Mouse (Mus musculus): ENCODE results near the gene C1rl. TPM values are rescaled to one million over a fixed set of nuclear protein-coding genes. Genes with fewer than 3 reads are reported as not detected.

C1rl gene
- polyA plus RNA-seq, 1 experiment from 2014 or later, result 0.11 TPM

- Histone ChIP-seq H3K27ac (ENCODE audit: low read length) (no peak overlapping the region), H3K27me3 (replicated peaks; ENCODE audit: control insufficient read depth, insufficient read depth, low read length) (no peaks in the 10 kb centered on the region), H3K9ac (replicated peaks; ENCODE audit: low read depth, low read length) (no peak overlapping the region), H3K36me3 (ENCODE audit: control insufficient read depth, insufficient read depth) (no peaks in the 10 kb centered on the region; the same call in 1 of the 2 replicates), H3K4me2 (ENCODE audit: low read length) (no peak overlapping the region), H3K4me3 (replicated peaks; ENCODE audit: low read length) (no peak overlapping the region), H3K9me3 (ENCODE audit: control insufficient read depth, low read length) (no peaks in the 10 kb centered on the region), H3K4me1 (replicated peaks; ENCODE audit: control insufficient read depth, insufficient read depth, low read length) (no peaks in the 10 kb centered on the region)
- WGBS, result 59% methylated on average over 4 of the region's 4 CpGs
- no peak for ATAC-seq
Observed at GRCm38 (mm10) chr6:124453756-124454155, 39.2 kb upstream of the C1rl start.

DNA sequence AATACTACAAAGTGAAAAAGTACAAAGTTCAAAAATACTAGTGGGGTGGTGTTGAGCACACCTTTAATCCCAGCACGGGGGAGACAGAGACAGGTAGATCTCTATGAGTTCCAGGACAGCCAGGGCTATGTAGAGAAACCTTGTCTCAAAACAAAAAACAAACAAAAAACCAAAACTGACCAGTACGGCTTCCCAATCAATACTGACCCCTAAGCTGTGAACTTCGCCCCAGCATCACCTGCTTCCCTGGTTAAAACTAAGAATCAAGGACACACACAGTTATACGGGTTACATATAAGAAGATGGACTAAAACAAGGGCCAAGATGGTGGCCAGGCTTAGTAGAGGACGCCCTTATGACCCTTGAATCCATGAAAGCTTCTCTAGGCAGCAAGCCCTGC, 36.7 kb upstream of the C1rl start:
- no peak overlapping the region for H3K9ac ChIP-seq (replicated peaks; ENCODE audit: low read depth, low read length)
- H3K4me2 ChIP-seq (ENCODE audit: low read length), result no peak overlapping the region
- no peak overlapping the region for H3K27ac ChIP-seq (ENCODE audit: low read length)
- H3K36me3 ChIP-seq (ENCODE audit: control insufficient read depth, insufficient read depth), result no peaks in the 10 kb centered on the region; the same call in 1 of the 2 replicates
- no peak overlapping the region for H3K4me3 ChIP-seq (replicated peaks; ENCODE audit: low read length)
- no peaks in the 10 kb centered on the region for H3K4me1 ChIP-seq (replicated peaks; ENCODE audit: control insufficient read depth, insufficient read depth, low read length)
- H3K9me3 ChIP-seq (ENCODE audit: control insufficient read depth, low read length), result no peaks in the 10 kb centered on the region
- no peaks in the 10 kb centered on the region for H3K27me3 ChIP-seq (replicated peaks; ENCODE audit: control insufficient read depth, insufficient read depth, low read length)
- no peak for ATAC-seq
- WGBS, result 94% methylated on average over 5 of the region's 5 CpGs

- H3K4me1 ChIP-seq (replicated peaks; ENCODE audit: control insufficient read depth, insufficient read depth, low read length), result peaks cover 3% of the 10 kb centered on the region; the same call in 1 of the 2 replicates
- no peak for ATAC-seq
- no peak overlapping the region for H3K9ac ChIP-seq (replicated peaks; ENCODE audit: low read depth, low read length)
- no peaks in the 10 kb centered on the region; the same call in 1 of the 2 replicates for H3K36me3 ChIP-seq (ENCODE audit: control insufficient read depth, insufficient read depth)
- no peak overlapping the region for H3K4me3 ChIP-seq (replicated peaks; ENCODE audit: low read length)
- H3K27ac ChIP-seq (ENCODE audit: low read length), result no peak overlapping the region
- H3K27me3 ChIP-seq (replicated peaks; ENCODE audit: control insufficient read depth, insufficient read depth, low read length), result no peaks in the 10 kb centered on the region
- no peaks in the 10 kb centered on the region for H3K9me3 ChIP-seq (ENCODE audit: control insufficient read depth, low read length)
- 88% methylated on average over 5 of the region's 5 CpGs for WGBS
- no peak overlapping the region for H3K4me2 ChIP-seq (ENCODE audit: low read length)
Observed at GRCm38 (mm10) chr6:124457827-124458226, 35.1 kb upstream of the C1rl start.

DNA sequence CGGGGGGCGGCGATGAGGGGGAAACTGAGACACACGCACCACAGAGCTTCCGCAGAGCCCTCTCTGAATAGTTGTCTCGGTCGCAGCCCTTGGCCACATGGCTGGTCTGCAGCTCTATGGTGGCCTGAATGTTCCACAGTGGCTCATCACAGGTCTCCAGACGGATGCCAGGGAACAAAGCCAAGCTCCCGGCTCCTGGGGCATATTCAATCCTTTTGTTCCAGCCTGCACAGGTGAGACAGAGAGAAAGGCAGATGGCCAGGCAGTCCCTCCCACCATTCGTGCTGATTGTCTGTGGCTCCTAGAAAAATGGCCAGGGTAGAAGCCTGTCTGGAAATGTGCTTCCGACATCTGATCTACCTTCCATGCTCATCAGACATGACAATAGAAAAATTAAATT, 34.4 kb upstream of the C1rl start:
- WGBS, result 89% methylated on average over 11 of the region's 11 CpGs
- Histone ChIP-seq H3K4me2 (ENCODE audit: low read length) (no peak overlapping the region), H3K27me3 (replicated peaks; ENCODE audit: control insufficient read depth, insufficient read depth, low read length) (no peaks in the 10 kb centered on the region), H3K36me3 (ENCODE audit: control insufficient read depth, insufficient read depth) (no peaks in the 10 kb centered on the region; the same call in 1 of the 2 replicates), H3K4me3 (replicated peaks; ENCODE audit: low read length) (no peak overlapping the region), H3K4me1 (replicated peaks; ENCODE audit: control insufficient read depth, insufficient read depth, low read length) (peaks cover 6% of the 10 kb centered on the region; the same call in 1 of the 2 replicates), H3K9me3 (ENCODE audit: control insufficient read depth, low read length) (no peaks in the 10 kb centered on the region), H3K9ac (replicated peaks; ENCODE audit: low read depth, low read length) (no peak overlapping the region), H3K27ac (ENCODE audit: low read length) (no peak overlapping the region)
- no peak for ATAC-seq

DNA sequence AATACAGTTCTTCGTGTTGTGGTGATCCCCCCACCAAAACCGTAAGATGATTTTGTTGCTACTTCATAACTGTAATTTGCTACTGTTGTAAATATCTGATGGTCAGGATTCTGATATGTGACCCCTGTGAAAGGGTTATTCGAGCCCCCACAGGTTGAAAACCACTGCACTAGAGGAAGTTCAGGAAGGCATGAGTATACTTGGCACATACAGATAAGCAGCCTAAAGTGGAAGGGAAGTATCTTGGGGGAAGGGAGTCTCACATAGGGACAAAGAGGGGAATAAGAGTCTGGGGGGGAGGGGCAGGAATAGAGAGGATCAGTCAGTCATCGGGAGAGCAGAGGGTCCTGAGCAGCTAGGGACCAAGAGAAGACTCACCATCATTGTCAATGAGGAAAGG, 33.5 kb upstream of the C1rl start:
- Histone ChIP-seq H3K4me2 (ENCODE audit: low read length) (no peak overlapping the region), H3K27ac (ENCODE audit: low read length) (no peak overlapping the region), H3K4me1 (replicated peaks; ENCODE audit: control insufficient read depth, insufficient read depth, low read length) (peaks cover 6% of the 10 kb centered on the region; the same call in 1 of the 2 replicates), H3K9me3 (ENCODE audit: control insufficient read depth, low read length) (no peaks in the 10 kb centered on the region), H3K4me3 (replicated peaks; ENCODE audit: low read length) (no peak overlapping the region), H3K36me3 (ENCODE audit: control insufficient read depth, insufficient read depth) (no peaks in the 10 kb centered on the region; the same call in 1 of the 2 replicates), H3K9ac (replicated peaks; ENCODE audit: low read depth, low read length) (no peak overlapping the region), H3K27me3 (replicated peaks; ENCODE audit: control insufficient read depth, insufficient read depth, low read length) (no peaks in the 10 kb centered on the region)
- no peak for ATAC-seq
- 92% methylated on average over 4 of the region's 4 CpGs for WGBS

GRCm38 (mm10) chr6:124463881-124464291, 29.0 kb upstream of the C1rl start:
- H3K9ac ChIP-seq (replicated peaks; ENCODE audit: low read depth, low read length), result peak overlapping the region; percentile 79
- no peaks in the 10 kb centered on the region for H3K27me3 ChIP-seq (replicated peaks; ENCODE audit: control insufficient read depth, insufficient read depth, low read length)
- no peaks in the 10 kb centered on the region for H3K9me3 ChIP-seq (ENCODE audit: control insufficient read depth, low read length)
- 20% methylated on average over 8 of the region's 8 CpGs for WGBS
- peak overlapping the region; percentile 72; the same call in 1 of the 2 replicates for H3K27ac ChIP-seq (ENCODE audit: low read length)
- ATAC-seq, result peak; percentile 18
- H3K36me3 ChIP-seq (ENCODE audit: control insufficient read depth, insufficient read depth), result no peaks in the 10 kb centered on the region
- peak overlapping the region; percentile 86 for H3K4me2 ChIP-seq (ENCODE audit: low read length)
- peaks cover 11% of the 10 kb centered on the region for H3K4me1 ChIP-seq (replicated peaks; ENCODE audit: control insufficient read depth, insufficient read depth, low read length)
- H3K4me3 ChIP-seq (replicated peaks; ENCODE audit: low read length), result peak overlapping the region; percentile 62

DNA sequence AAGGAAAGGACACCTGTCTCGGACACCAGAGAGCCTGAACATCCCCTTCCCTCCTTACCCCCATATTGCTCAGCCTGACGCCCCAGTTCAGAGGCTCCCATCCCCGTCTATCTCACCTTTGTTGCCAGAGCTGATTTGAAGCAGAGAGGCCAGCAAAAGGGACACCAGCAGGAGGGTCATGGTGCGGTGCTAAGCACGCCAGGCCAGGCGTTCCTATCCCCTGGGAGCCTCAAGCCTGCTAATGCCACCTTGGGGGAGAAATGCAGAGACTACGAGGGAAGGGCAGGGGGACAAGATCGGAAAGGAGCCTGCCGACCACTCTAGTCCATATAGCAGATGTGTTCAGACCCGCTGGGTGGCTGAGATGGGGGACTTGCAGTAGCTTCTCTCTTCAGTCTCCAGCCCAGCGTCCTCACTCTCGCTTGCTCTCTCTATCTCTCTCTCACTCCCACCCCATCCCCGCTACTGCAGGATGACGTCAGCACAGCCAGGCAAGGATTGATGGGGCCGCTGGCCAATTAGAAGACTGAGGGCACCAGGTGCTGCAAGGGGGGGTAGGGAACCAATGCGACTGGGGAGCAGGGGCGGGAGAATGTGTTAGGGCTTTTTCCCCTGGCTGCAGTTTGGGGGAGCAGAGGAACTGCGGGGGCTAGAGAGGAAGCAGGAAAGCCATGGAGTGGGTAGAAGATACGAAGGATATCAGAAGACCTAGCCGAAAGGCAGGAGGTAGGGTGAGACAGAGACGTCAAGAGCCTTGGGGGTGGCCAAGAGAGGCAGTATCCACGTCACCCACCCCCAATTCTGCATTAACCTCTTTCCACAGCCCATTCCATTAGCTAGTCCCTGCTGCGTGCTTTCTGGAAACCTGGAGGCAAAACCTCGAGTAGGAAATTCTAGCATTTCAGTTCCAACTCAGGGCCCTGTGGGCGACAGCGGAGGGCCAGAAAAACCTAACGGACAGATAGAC, 28.3 kb upstream of the C1rl start, which contains the start of gene Clstn3:
Gene Clstn3 (minus strand): TSS at position 490 of the 967 bp plus-strand sequence.
- H3K4me2 ChIP-seq (ENCODE audit: low read length), result peak within 1 kb of the TSS; percentile 86
- H3K36me3 ChIP-seq (ENCODE audit: control insufficient read depth, insufficient read depth), result no peaks in the 10 kb centered on the region
- H3K27ac ChIP-seq (ENCODE audit: low read length), result peak within 1 kb of the TSS; percentile 81
- no peaks in the 10 kb centered on the region for H3K9me3 ChIP-seq (ENCODE audit: control insufficient read depth, low read length)
- peak; percentile 98 for ATAC-seq
- peak within 1 kb of the TSS; percentile 79 for H3K9ac ChIP-seq (replicated peaks; ENCODE audit: low read depth, low read length)
- H3K4me1 ChIP-seq (replicated peaks; ENCODE audit: control insufficient read depth, insufficient read depth, low read length), result peaks cover 11% of the 10 kb centered on the region
- H3K27me3 ChIP-seq (replicated peaks; ENCODE audit: control insufficient read depth, insufficient read depth, low read length), result no peaks in the 10 kb centered on the region
- peak within 1 kb of the TSS; percentile 62 for H3K4me3 ChIP-seq (replicated peaks; ENCODE audit: low read length)
- 3% methylated on average over 27 of the region's 27 CpGs for WGBS

- peak overlapping the region; percentile 86 for H3K4me2 ChIP-seq (ENCODE audit: low read length)
- no peak for ATAC-seq
- peak overlapping the region; percentile 79 for H3K9ac ChIP-seq (replicated peaks; ENCODE audit: low read depth, low read length)
- peaks cover 11% of the 10 kb centered on the region for H3K4me1 ChIP-seq (replicated peaks; ENCODE audit: control insufficient read depth, insufficient read depth, low read length)
- peak overlapping the region; percentile 62 for H3K4me3 ChIP-seq (replicated peaks; ENCODE audit: low read length)
- WGBS, result 33% methylated on average over 6 of the region's 6 CpGs
- no peaks in the 10 kb centered on the region for H3K36me3 ChIP-seq (ENCODE audit: control insufficient read depth, insufficient read depth)
- peak overlapping the region; percentile 81 for H3K27ac ChIP-seq (ENCODE audit: low read length)
- H3K9me3 ChIP-seq (ENCODE audit: control insufficient read depth, low read length), result no peaks in the 10 kb centered on the region
- no peaks in the 10 kb centered on the region for H3K27me3 ChIP-seq (replicated peaks; ENCODE audit: control insufficient read depth, insufficient read depth, low read length)
Observed at GRCm38 (mm10) chr6:124465299-124465698, 27.6 kb upstream of the C1rl start.

GRCm38 (mm10) chr6:124465729-124466128, 27.2 kb upstream of the C1rl start:
- H3K9me3 ChIP-seq (ENCODE audit: control insufficient read depth, low read length), result no peaks in the 10 kb centered on the region
- no peaks in the 10 kb centered on the region for H3K27me3 ChIP-seq (replicated peaks; ENCODE audit: control insufficient read depth, insufficient read depth, low read length)
- H3K4me2 ChIP-seq (ENCODE audit: low read length), result no peak overlapping the region
- ATAC-seq, result no peak
- no peaks in the 10 kb centered on the region for H3K36me3 ChIP-seq (ENCODE audit: control insufficient read depth, insufficient read depth)
- H3K9ac ChIP-seq (replicated peaks; ENCODE audit: low read depth, low read length), result no peak overlapping the region
- H3K4me1 ChIP-seq (replicated peaks; ENCODE audit: control insufficient read depth, insufficient read depth, low read length), result peaks cover 11% of the 10 kb centered on the region
- 86% methylated on average over 6 of the region's 6 CpGs for WGBS
- H3K4me3 ChIP-seq (replicated peaks; ENCODE audit: low read length), result no peak overlapping the region
- H3K27ac ChIP-seq (ENCODE audit: low read length), result no peak overlapping the region
